Mouse (Mus musculus): Measurements from ENCODE around the gene Rbp1. TPM values are rescaled to one million over a fixed set of nuclear protein-coding genes. Genes with fewer than 3 reads are reported as not detected.

The Rbp1 gene
- polyA plus RNA-seq, 1 experiment from 2014 or later, result 145 TPM

- Histone ChIP-seq H3K36me3 (no peaks in the 10 kb centered on the region), H3K27me3 (no peaks in the 10 kb centered on the region), H3K4me1 (replicated peaks) (no peaks in the 10 kb centered on the region), H3K4me2 (no peak overlapping the region), H3K9me3 (no peaks in the 10 kb centered on the region), H3K9ac (no peak overlapping the region), H3K27ac (replicated peaks) (no peak overlapping the region), H3K4me3 (no peak overlapping the region)
- ATAC-seq (ENCODE audit: low read depth), result no peak
- WGBS, result 69% methylated on average over 4 of the region's 4 CpGs
These were observed 59.5 kb downstream of the Rbp1 start for GRCm38 (mm10) chr9:98482256-98482655.

DNA sequence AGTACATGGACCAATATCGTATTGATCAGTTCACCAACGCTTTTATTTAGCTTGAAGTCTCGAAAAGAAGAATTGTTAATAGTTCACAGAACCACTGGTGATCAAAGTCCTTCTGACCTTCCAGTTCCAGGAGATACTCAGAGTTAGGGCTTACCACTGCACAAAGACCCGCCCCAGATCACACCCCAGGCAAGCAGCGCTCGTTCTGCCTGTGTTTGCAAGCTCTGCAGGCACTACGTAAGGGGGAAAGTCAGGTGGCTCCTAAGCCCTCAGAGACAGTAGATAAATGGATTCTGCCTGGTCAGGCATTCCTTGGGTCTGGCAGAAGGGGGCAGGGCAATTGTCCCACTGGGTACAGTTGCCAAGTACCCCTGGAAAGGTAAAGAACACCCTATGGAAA lies 62.3 kb downstream of the Rbp1 start:
- Histone ChIP-seq H3K4me1 (replicated peaks) (no peaks in the 10 kb centered on the region), H3K4me2 (no peak overlapping the region), H3K9ac (no peak overlapping the region), H3K27ac (replicated peaks) (no peak overlapping the region), H3K9me3 (no peaks in the 10 kb centered on the region), H3K27me3 (no peaks in the 10 kb centered on the region), H3K36me3 (no peaks in the 10 kb centered on the region), H3K4me3 (no peak overlapping the region)
- ATAC-seq (ENCODE audit: low read depth), result no peak
- 91% methylated on average over 7 of the region's 7 CpGs for WGBS

DNA sequence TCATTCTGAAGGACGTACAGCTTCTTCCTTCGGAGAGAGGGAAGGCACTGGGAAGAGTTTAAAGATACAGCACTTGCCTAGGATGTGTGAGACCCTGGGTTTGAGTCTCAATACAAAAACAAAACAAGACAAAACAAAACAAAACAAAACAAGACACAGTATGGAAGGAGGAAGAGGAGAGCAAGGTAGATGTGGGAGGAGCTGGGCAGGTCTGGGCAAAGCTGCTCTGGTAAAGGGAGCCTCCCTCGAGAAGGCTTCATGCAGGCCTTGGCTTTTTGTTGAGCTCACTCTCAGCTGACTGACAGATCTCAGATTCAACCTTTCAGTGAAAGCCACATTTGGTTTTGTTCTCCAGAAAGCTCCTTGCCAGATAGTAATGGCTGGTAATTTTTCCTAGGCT lies 63.1 kb downstream of the Rbp1 start, which contains the start of gene Rbp2:
TSS of gene Rbp2 (plus strand) at position 301 of the 400 bp plus-strand sequence.
- Histone ChIP-seq H3K36me3 (no peaks in the 10 kb centered on the region), H3K27me3 (no peaks in the 10 kb centered on the region), H3K27ac (replicated peaks) (no peak within 1 kb of the TSS), H3K4me2 (no peak within 1 kb of the TSS), H3K9me3 (no peaks in the 10 kb centered on the region), H3K9ac (no peak within 1 kb of the TSS), H3K4me1 (replicated peaks) (no peaks in the 10 kb centered on the region), H3K4me3 (no peak within 1 kb of the TSS)
- 89% methylated on average over 3 of the region's 3 CpGs for WGBS
- ATAC-seq (ENCODE audit: low read depth), result no peak

- no peaks in the 10 kb centered on the region for H3K36me3 ChIP-seq
- H3K4me1 ChIP-seq (replicated peaks), result no peaks in the 10 kb centered on the region
- no peak overlapping the region for H3K9ac ChIP-seq
- no peak overlapping the region for H3K27ac ChIP-seq (replicated peaks)
- 72% methylated on average over 6 of the region's 6 CpGs for WGBS
- no peak for ATAC-seq (ENCODE audit: low read depth)
- no peak overlapping the region for H3K4me2 ChIP-seq
- H3K9me3 ChIP-seq, result no peaks in the 10 kb centered on the region
- H3K4me3 ChIP-seq, result no peak overlapping the region
- no peaks in the 10 kb centered on the region for H3K27me3 ChIP-seq
These were observed 64.5 kb downstream of the Rbp1 start for GRCm38 (mm10) chr9:98487273-98487672.

DNA sequence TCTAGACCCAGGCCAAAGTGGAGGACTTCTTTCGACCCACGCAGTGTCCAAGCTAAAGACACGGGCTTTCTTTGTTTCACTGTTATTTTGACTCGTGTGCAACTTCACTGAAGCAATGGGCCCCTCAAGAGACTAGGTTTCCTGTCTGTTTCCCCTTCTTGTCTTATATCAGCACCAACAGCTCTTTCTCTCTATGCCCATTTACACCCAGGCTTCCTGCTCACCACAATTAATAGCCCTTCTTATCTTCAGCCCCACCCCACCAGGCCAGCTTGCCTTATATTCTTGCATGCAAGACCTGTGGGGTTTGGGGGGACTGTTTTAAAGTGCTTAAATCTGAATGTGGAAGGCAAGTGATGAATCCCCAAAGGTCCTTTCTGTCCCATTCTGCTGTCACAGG lies 66.8 kb downstream of the Rbp1 start:
- no peak overlapping the region for H3K4me2 ChIP-seq
- H3K9ac ChIP-seq, result no peak overlapping the region
- 83% methylated on average over 4 of the region's 4 CpGs for WGBS

DNA sequence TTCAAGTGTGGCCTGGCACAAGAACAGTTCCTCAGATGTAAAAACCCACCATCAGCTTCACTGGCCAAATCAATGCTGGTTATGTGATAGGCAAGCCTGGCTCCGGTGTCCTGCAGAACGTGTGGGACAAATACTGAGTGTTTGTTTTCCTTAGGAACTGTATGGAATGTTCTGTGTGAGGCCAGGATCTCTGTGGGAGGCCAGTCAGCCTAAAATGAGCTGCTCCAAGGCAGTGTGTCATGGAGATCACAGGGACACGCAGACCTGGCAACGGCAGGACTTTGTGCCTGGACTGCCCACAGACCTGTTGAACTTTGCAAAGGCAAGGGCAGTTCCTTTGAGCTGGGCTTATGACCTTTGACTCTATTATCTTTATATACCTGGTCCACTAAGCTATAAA lies 67.4 kb downstream of the Rbp1 start:
- Histone ChIP-seq H3K4me3 (no peak overlapping the region), H3K9ac (no peak overlapping the region), H3K36me3 (no peaks in the 10 kb centered on the region), H3K27me3 (no peaks in the 10 kb centered on the region), H3K4me1 (replicated peaks) (no peaks in the 10 kb centered on the region), H3K4me2 (no peak overlapping the region), H3K27ac (replicated peaks) (no peak overlapping the region), H3K9me3 (no peaks in the 10 kb centered on the region)
- ATAC-seq (ENCODE audit: low read depth), result no peak
- WGBS, result 57% methylated on average over 4 of the region's 4 CpGs

More for the DNA sequence above, 66.8 kb downstream of the Rbp1 start:
- H3K4me1 ChIP-seq (replicated peaks), result no peaks in the 10 kb centered on the region
- H3K36me3 ChIP-seq, result no peaks in the 10 kb centered on the region
- no peak overlapping the region for H3K27ac ChIP-seq (replicated peaks)
- H3K4me3 ChIP-seq, result no peak overlapping the region
- H3K9me3 ChIP-seq, result no peaks in the 10 kb centered on the region
- H3K27me3 ChIP-seq, result no peaks in the 10 kb centered on the region
- ATAC-seq (ENCODE audit: low read depth), result no peak

DNA sequence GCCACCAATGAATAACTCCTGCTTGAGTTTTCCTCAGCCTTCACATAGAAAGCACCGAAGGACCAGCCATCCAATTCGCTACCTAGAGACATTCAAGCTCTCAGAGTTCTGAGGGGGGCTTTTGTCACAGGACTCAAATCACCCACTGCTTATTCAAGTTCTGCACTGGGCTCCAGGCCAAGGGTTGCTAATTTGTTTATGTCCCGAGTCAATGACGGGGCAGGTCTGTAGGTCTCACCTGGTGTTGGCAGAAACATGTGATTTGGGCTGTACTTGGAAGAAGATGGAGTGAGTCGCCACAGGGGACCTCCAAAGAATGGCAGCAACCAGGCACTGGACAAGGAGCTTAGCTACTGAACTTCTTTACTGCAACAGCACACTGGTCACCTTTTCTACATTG lies 68.3 kb downstream of the Rbp1 start:
- Histone ChIP-seq H3K36me3 (no peaks in the 10 kb centered on the region), H3K4me2 (no peak overlapping the region), H3K4me1 (replicated peaks) (peaks cover 2% of the 10 kb centered on the region; the same call in 1 of the 2 replicates), H3K9ac (no peak overlapping the region), H3K4me3 (no peak overlapping the region), H3K9me3 (no peaks in the 10 kb centered on the region), H3K27ac (replicated peaks) (no peak overlapping the region), H3K27me3 (no peaks in the 10 kb centered on the region)
- ATAC-seq (ENCODE audit: low read depth), result no peak
- WGBS, result 83% methylated on average over 5 of the region's 5 CpGs

GRCm38 (mm10) chr9:98492212-98492611 lies 69.5 kb downstream of the Rbp1 start:
- Histone ChIP-seq H3K4me2 (no peak overlapping the region), H3K4me1 (replicated peaks) (peaks cover 13% of the 10 kb centered on the region), H3K27ac (replicated peaks) (no peak overlapping the region), H3K9ac (no peak overlapping the region), H3K36me3 (no peaks in the 10 kb centered on the region), H3K27me3 (no peaks in the 10 kb centered on the region), H3K4me3 (no peak overlapping the region), H3K9me3 (no peaks in the 10 kb centered on the region)
- WGBS, result 87% methylated on average over 5 of the region's 5 CpGs
- no peak for ATAC-seq (ENCODE audit: low read depth)

DNA sequence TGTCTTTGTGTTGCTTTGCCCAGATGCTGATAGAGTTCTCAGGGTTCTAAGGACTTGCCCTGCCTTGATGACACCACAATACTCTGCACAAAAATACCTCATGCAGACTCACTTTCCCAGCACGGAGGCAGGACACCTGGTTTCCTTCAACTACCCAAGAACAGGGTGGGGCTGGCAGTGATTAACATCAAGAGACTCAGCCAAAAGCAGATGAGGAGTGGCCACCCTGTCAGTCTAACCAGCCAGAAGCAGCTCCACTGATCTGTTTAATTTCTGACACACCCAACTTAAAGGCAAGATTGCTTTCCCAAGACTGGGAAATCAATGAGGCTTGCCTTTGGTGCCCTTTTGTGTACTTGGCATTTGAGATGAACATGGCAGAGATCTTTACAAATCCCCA lies 70.1 kb downstream of the Rbp1 start:
- no peaks in the 10 kb centered on the region for H3K9me3 ChIP-seq
- no peak overlapping the region for H3K27ac ChIP-seq (replicated peaks)
- H3K9ac ChIP-seq, result no peak overlapping the region
- H3K27me3 ChIP-seq, result no peaks in the 10 kb centered on the region
- H3K36me3 ChIP-seq, result no peaks in the 10 kb centered on the region
- 68% methylated on average over 1 of the region's 1 CpGs for WGBS
- ATAC-seq (ENCODE audit: low read depth), result no peak
- H3K4me3 ChIP-seq, result no peak overlapping the region
- H3K4me2 ChIP-seq, result no peak overlapping the region
- peaks cover 19% of the 10 kb centered on the region for H3K4me1 ChIP-seq (replicated peaks)

Other genes starting within 250 kb of the Rbp1 start
- gene Nmnat3, start 135.5 kb upstream of the Rbp1 start, polyA plus RNA-seq (2015; fragmentation: Nextera tagmentation; extraction: Ambion mirVana), result 1.1 TPM in 2 replicates
- gene Rbp2, start 63.2 kb downstream of the Rbp1 start, polyA plus RNA-seq (2015; fragmentation: Nextera tagmentation; extraction: Ambion mirVana), result 2.2 and 2.9 TPM in 2 replicates
- gene Copb2, start 140.8 kb downstream of the Rbp1 start, polyA plus RNA-seq (2015; fragmentation: Nextera tagmentation; extraction: Ambion mirVana), result 139 and 140 TPM in 2 replicates
- gene Mrps22, start 178.7 kb downstream of the Rbp1 start, polyA plus RNA-seq (2015; fragmentation: Nextera tagmentation; extraction: Ambion mirVana), result 58.8 and 70.1 TPM in 2 replicates

Measured in neural tube, embryonic 13.5 days (tissue).